Mouse (Mus musculus) gastrocnemius, postnatal 14 days (tissue): Measurements from ENCODE around the gene Ctag2. TPM values are rescaled to one million over a fixed set of nuclear protein-coding genes. Genes with fewer than 3 reads are reported as not detected.

Experiments
- DNase-seq: peaks from one replicate; pipeline ENCODE4 v3.0.0; 2021; ENCODE audit warnings: mixed read lengths
- intact Hi-C: fragments of 180-260 bp; cut with DNase I; formaldehyde crosslinking; loops from one replicate; pipeline ENCODE4 v1.15.1; 2025; ENCODE audit warnings: low total_unique reads
- long read RNA-seq, 2 experiments: library from polyadenylated mRNA; stranded (forward); transcript quantifications; one replicate each; pipeline ENCODE4 v2.0.0; 2021
- total RNA-seq, 2 experiments: library from RNA; stranded (reverse); gene quantifications; 2 replicates each; pipeline ENCODE4 v1.2.3; 2021

Ctag2 gene
- total RNA-seq = not detected
- long read RNA-seq, experiment 1 = 0 reads
- long read RNA-seq, experiment 2 = 0 reads

DNA sequence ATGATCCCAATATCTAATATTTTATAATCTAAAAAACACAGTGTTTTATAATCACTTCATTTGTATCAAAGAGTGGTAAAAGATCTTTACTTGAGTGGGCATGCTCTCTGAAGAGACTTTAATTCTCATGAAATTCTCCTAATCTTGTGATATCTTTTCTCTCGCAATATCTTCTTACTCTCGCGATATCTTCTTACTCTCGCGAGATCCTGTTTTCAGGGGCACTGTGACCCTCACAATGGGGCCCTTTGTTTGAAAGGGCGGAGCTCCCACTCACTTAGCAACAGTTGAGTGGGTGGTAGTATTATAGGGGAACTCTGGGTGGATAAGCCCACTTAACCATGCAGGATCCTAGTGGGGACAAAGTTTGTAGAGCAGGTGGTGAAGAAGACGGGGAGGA is at the start of gene Ctag2:
Gene Ctag2 (plus strand): TSS at position 301 of the 400 bp plus-strand sequence.
- intact Hi-C loops = no loop called here
- DNase-seq = no peak
